Mouse (Mus musculus) liver, embryonic 15.5 days (tissue): ENCODE data around the gene Uck2. TPM values are rescaled to one million over a fixed set of nuclear protein-coding genes. Genes with fewer than 3 reads are reported as not detected.

ENCODE experiments used
- ATAC-seq: fragments of 200-750 bp; cut with Nextera tagmentation; 2 replicates; pipeline ENCODE4 v1.8.0; 2017; ENCODE audit warnings: moderate number of reproducible peaks, mild to moderate bottlenecking, moderate library complexity; ENCODE audit not compliant: insufficient read depth
- H3K27ac ChIP-seq: fragments of 300-500 bp; sonication (generic); replicated peaks from 2 replicates; pipeline ENCODE4 v1.5.1; 2015; ENCODE audit warnings: mild to moderate bottlenecking, inconsistent platforms
- H3K27me3 ChIP-seq: fragments of 300-500 bp; sonication (generic); 2 replicates; pipeline ENCODE4 v1.6.1; 2015; ENCODE audit warnings: mild to moderate bottlenecking, inconsistent platforms
- H3K36me3 ChIP-seq: fragments of 300-500 bp; sonication (generic); replicated peaks from 2 replicates; pipeline ENCODE4 v1.6.1; 2015; ENCODE audit warnings: moderate library complexity, mild to moderate bottlenecking, inconsistent platforms
- H3K4me1 ChIP-seq: fragments of 300-500 bp; sonication (generic); replicated peaks from 2 replicates; pipeline ENCODE4 v1.6.1; 2015; ENCODE audit warnings: inconsistent platforms
- H3K4me2 ChIP-seq: fragments of 300-500 bp; sonication (generic); 2 replicates; pipeline ENCODE4 v1.6.1; 2015; ENCODE audit warnings: moderate library complexity, mild to moderate bottlenecking, inconsistent platforms
- H3K4me3 ChIP-seq: fragments of 300-500 bp; sonication (generic); replicated peaks from 2 replicates; pipeline ENCODE4 v1.5.1; 2015; ENCODE audit warnings: mild to moderate bottlenecking, inconsistent platforms
- H3K9ac ChIP-seq: fragments of 300-500 bp; sonication (generic); 2 replicates; pipeline ENCODE4 v1.6.1; 2015; ENCODE audit warnings: moderate library complexity, mild to moderate bottlenecking, inconsistent platforms
- H3K9me3 ChIP-seq: fragments of 300-500 bp; sonication (generic); replicated peaks from 2 replicates; pipeline ENCODE4 v1.6.1; 2016; ENCODE audit warnings: inconsistent platforms
- WGBS: fragments of 180-500 bp; shearing (Covaris S2); methylation state at CpG from one replicate; pipeline ENCODE4 v1.1.7; 2015; ENCODE audit warnings: mixed read lengths; ENCODE audit not compliant: insufficient replicate concordance; 5-methylcytosine and 5-hydroxymethylcytosine counted together
- polyA plus RNA-seq: library from polyadenylated mRNA; unstranded; fragments of >200 nt; fragmentation: Nextera tagmentation; extraction: Ambion mirVana; gene quantifications from 2 replicates; pipeline ENCODE4 v1.2.1, GENCODE M21; 2015

Gene Uck2
- polyA plus RNA-seq, 1 experiment from 2014 or later = 36.0 TPM

- no peak overlapping the region for H3K27ac ChIP-seq
- ATAC-seq = no peak
- H3K9ac ChIP-seq = no peak overlapping the region
- H3K4me1 ChIP-seq = peaks cover 55% of the 10 kb centered on the region
- 72% methylated on average over 8 of the region's 8 CpGs for WGBS
- no peaks in the 10 kb centered on the region for H3K36me3 ChIP-seq
- no peaks in the 10 kb centered on the region for H3K27me3 ChIP-seq
- H3K9me3 ChIP-seq = no peaks in the 10 kb centered on the region
- H3K4me2 ChIP-seq = no peak overlapping the region
- no peak overlapping the region for H3K4me3 ChIP-seq
These were observed 35.2 kb downstream of the Uck2 start for GRCm38 (mm10) chr1:167249881-167250280.

- Histone ChIP-seq H3K4me3 (no peak overlapping the region), H3K27me3 (no peaks in the 10 kb centered on the region), H3K36me3 (no peaks in the 10 kb centered on the region), H3K4me1 (peaks cover 55% of the 10 kb centered on the region), H3K9me3 (no peaks in the 10 kb centered on the region), H3K4me2 (no peak overlapping the region), H3K27ac (no peak overlapping the region), H3K9ac (no peak overlapping the region)
- WGBS = 86% methylated on average over 19 of the region's 19 CpGs
- no peak for ATAC-seq
These were observed 35.9 kb downstream of the Uck2 start for GRCm38 (mm10) chr1:167249252-167249651.

GRCm38 (mm10) chr1:167247886-167248285, 37.2 kb downstream of the Uck2 start:
- Histone ChIP-seq H3K4me1 (peaks cover 68% of the 10 kb centered on the region), H3K4me3 (no peak overlapping the region), H3K4me2 (no peak overlapping the region), H3K27me3 (no peaks in the 10 kb centered on the region), H3K27ac (no peak overlapping the region), H3K9me3 (no peaks in the 10 kb centered on the region), H3K9ac (no peak overlapping the region), H3K36me3 (no peaks in the 10 kb centered on the region)
- ATAC-seq = no peak
- 59% methylated on average over 9 of the region's 9 CpGs for WGBS

GRCm38 (mm10) chr1:167246976-167247375, 38.1 kb downstream of the Uck2 start:
- no peaks in the 10 kb centered on the region for H3K9me3 ChIP-seq
- no peak overlapping the region for H3K9ac ChIP-seq
- H3K4me2 ChIP-seq = peak overlapping the region; percentile 23
- H3K4me3 ChIP-seq = no peak overlapping the region
- 10% methylated on average over 8 of the region's 8 CpGs for WGBS
- no peaks in the 10 kb centered on the region for H3K27me3 ChIP-seq
- H3K4me1 ChIP-seq = peaks cover 69% of the 10 kb centered on the region
- peak; percentile 24; the same call in 1 of the 2 replicates for ATAC-seq
- no peak overlapping the region for H3K27ac ChIP-seq
- H3K36me3 ChIP-seq = no peaks in the 10 kb centered on the region

- H3K27me3 ChIP-seq = no peaks in the 10 kb centered on the region
- H3K36me3 ChIP-seq = no peaks in the 10 kb centered on the region
- H3K27ac ChIP-seq = no peak overlapping the region
- H3K4me1 ChIP-seq = peaks cover 65% of the 10 kb centered on the region
- no peak for ATAC-seq
- no peak overlapping the region for H3K4me3 ChIP-seq
- no peaks in the 10 kb centered on the region for H3K9me3 ChIP-seq
- no peak overlapping the region for H3K9ac ChIP-seq
- 40% methylated on average over 9 of the region's 9 CpGs for WGBS
- no peak overlapping the region for H3K4me2 ChIP-seq
These were observed 38.8 kb downstream of the Uck2 start for GRCm38 (mm10) chr1:167246275-167246674.

- 75% methylated on average over 9 of the region's 9 CpGs for WGBS
- H3K27me3 ChIP-seq = no peaks in the 10 kb centered on the region
- H3K27ac ChIP-seq = no peak overlapping the region
- no peaks in the 10 kb centered on the region for H3K9me3 ChIP-seq
- H3K36me3 ChIP-seq = no peaks in the 10 kb centered on the region
- H3K4me3 ChIP-seq = no peak overlapping the region
- no peak for ATAC-seq
- H3K9ac ChIP-seq = no peak overlapping the region
- H3K4me1 ChIP-seq = peaks cover 65% of the 10 kb centered on the region
- no peak overlapping the region for H3K4me2 ChIP-seq
These were observed 39.9 kb downstream of the Uck2 start for GRCm38 (mm10) chr1:167245180-167245641.

- Histone ChIP-seq H3K4me3 (no peak overlapping the region), H3K9me3 (no peaks in the 10 kb centered on the region), H3K4me2 (no peak overlapping the region), H3K36me3 (no peaks in the 10 kb centered on the region), H3K27me3 (no peaks in the 10 kb centered on the region), H3K9ac (no peak overlapping the region), H3K27ac (no peak overlapping the region), H3K4me1 (peaks cover 50% of the 10 kb centered on the region)
- 45% methylated on average over 7 of the region's 7 CpGs for WGBS
- ATAC-seq = no peak
These were observed 42.9 kb downstream of the Uck2 start for GRCm38 (mm10) chr1:167242191-167242681.

- no peak overlapping the region for H3K4me2 ChIP-seq
- H3K4me3 ChIP-seq = no peak overlapping the region
- no peaks in the 10 kb centered on the region for H3K36me3 ChIP-seq
- 65% methylated on average over 3 of the region's 3 CpGs for WGBS
- no peak overlapping the region for H3K9ac ChIP-seq
- ATAC-seq = no peak
- H3K27ac ChIP-seq = no peak overlapping the region
- no peaks in the 10 kb centered on the region for H3K9me3 ChIP-seq
- no peaks in the 10 kb centered on the region for H3K27me3 ChIP-seq
- H3K4me1 ChIP-seq = peaks cover 42% of the 10 kb centered on the region
These were observed 43.6 kb downstream of the Uck2 start for GRCm38 (mm10) chr1:167241487-167241886.

- H3K4me2 ChIP-seq = no peak overlapping the region
- WGBS = 58% methylated on average over 5 of the region's 5 CpGs
- peaks cover 8% of the 10 kb centered on the region for H3K36me3 ChIP-seq
- H3K9me3 ChIP-seq = no peaks in the 10 kb centered on the region
- H3K9ac ChIP-seq = no peak overlapping the region
- ATAC-seq = no peak
- H3K27me3 ChIP-seq = no peaks in the 10 kb centered on the region
- peaks cover 37% of the 10 kb centered on the region for H3K4me1 ChIP-seq
- no peak overlapping the region for H3K4me3 ChIP-seq
- no peak overlapping the region for H3K27ac ChIP-seq
These were observed 44.8 kb downstream of the Uck2 start for GRCm38 (mm10) chr1:167240361-167240760.

- no peak overlapping the region for H3K4me2 ChIP-seq
- WGBS = 71% methylated on average over 12 of the region's 12 CpGs
- H3K4me3 ChIP-seq = no peak overlapping the region
- peaks cover 13% of the 10 kb centered on the region for H3K36me3 ChIP-seq
- ATAC-seq = no peak
- no peaks in the 10 kb centered on the region for H3K27me3 ChIP-seq
- H3K4me1 ChIP-seq = peaks cover 34% of the 10 kb centered on the region
- H3K9ac ChIP-seq = no peak overlapping the region
- H3K9me3 ChIP-seq = no peaks in the 10 kb centered on the region
- H3K27ac ChIP-seq = no peak overlapping the region
These were observed 45.2 kb downstream of the Uck2 start for GRCm38 (mm10) chr1:167239916-167240315.

- Histone ChIP-seq H3K36me3 (peaks cover 31% of the 10 kb centered on the region), H3K9ac (no peak overlapping the region), H3K27me3 (no peaks in the 10 kb centered on the region), H3K4me1 (0 out of 2 replicates have a peak, but pooled peaks cover 14% of the 10 kb centered on the region), H3K27ac (no peak overlapping the region), H3K4me3 (no peak overlapping the region), H3K4me2 (no peak overlapping the region), H3K9me3 (no peaks in the 10 kb centered on the region)
- WGBS = 79% methylated on average over 11 of the region's 11 CpGs
- no peak for ATAC-seq
These were observed 47.3 kb downstream of the Uck2 start for GRCm38 (mm10) chr1:167237798-167238197.

- no peak overlapping the region for H3K4me3 ChIP-seq
- no peak overlapping the region for H3K4me2 ChIP-seq
- ATAC-seq = no peak
- no peak overlapping the region for H3K27ac ChIP-seq
- H3K36me3 ChIP-seq = peaks cover 36% of the 10 kb centered on the region
- H3K9me3 ChIP-seq = no peaks in the 10 kb centered on the region
- no peaks in the 10 kb centered on the region for H3K27me3 ChIP-seq
- 0 out of 2 replicates have a peak, but pooled peaks cover 11% of the 10 kb centered on the region for H3K4me1 ChIP-seq
- WGBS = 72% methylated on average over 8 of the region's 8 CpGs
- no peak overlapping the region for H3K9ac ChIP-seq
These were observed 48.3 kb downstream of the Uck2 start for GRCm38 (mm10) chr1:167236790-167237189.
